Mouse (Mus musculus): ENCODE data around the gene Insr. TPM values are rescaled to one million over a fixed set of nuclear protein-coding genes. Genes with fewer than 3 reads are reported as not detected.

The Insr gene
- polyA plus RNA-seq, 1 experiment: 24.0 TPM

- Histone ChIP-seq H3K4me1 (ENCODE audit: control insufficient read depth, insufficient read depth, low read length) (peaks cover 40% of the 10 kb centered on the region), H3K4me3 (ENCODE audit: insufficient read depth, low read length) (no peak overlapping the region), H3K27ac (ENCODE audit: insufficient read depth, low read depth, low read length) (no peak overlapping the region)
- TF ChIP-seq POLR2A (IDR thresholded peaks at IDR 0.05; ENCODE audit: borderline replicate concordance, low read depth, low read length): no peak
- TF ChIP-seq CTCF (IDR thresholded peaks at IDR 0.05; ENCODE audit: low read depth, low read length): no peak
Observed at GRCm38 (mm10) chr8:3222636-3222965, 56.8 kb downstream of the Insr start.

GRCm38 (mm10) chr8:3221960-3222635 is 57.3 kb downstream of the Insr start:
- Histone ChIP-seq H3K4me3 (ENCODE audit: insufficient read depth, low read length) (peak overlapping the region; percentile 56), H3K27ac (ENCODE audit: insufficient read depth, low read depth, low read length) (peak overlapping the region; percentile 77), H3K4me1 (ENCODE audit: control insufficient read depth, insufficient read depth, low read length) (peaks cover 40% of the 10 kb centered on the region)
- no peak for TF ChIP-seq POLR2A (IDR thresholded peaks at IDR 0.05; ENCODE audit: borderline replicate concordance, low read depth, low read length)
- TF ChIP-seq CTCF (IDR thresholded peaks at IDR 0.05; ENCODE audit: low read depth, low read length): no peak

GRCm38 (mm10) chr8:3221047-3221959 is 58.1 kb downstream of the Insr start:
- H3K27ac ChIP-seq (ENCODE audit: insufficient read depth, low read depth, low read length): peak overlapping the region; percentile 77
- H3K4me3 ChIP-seq (ENCODE audit: insufficient read depth, low read length): peak overlapping the region; percentile 56
- peaks cover 45% of the 10 kb centered on the region for H3K4me1 ChIP-seq (ENCODE audit: control insufficient read depth, insufficient read depth, low read length)
- TF ChIP-seq POLR2A (IDR thresholded peaks at IDR 0.05; ENCODE audit: borderline replicate concordance, low read depth, low read length): no peak
- no peak for TF ChIP-seq CTCF (IDR thresholded peaks at IDR 0.05; ENCODE audit: low read depth, low read length)

- TF ChIP-seq POLR2A (IDR thresholded peaks at IDR 0.05; ENCODE audit: borderline replicate concordance, low read depth, low read length): no peak
- TF ChIP-seq CTCF (IDR thresholded peaks at IDR 0.05; ENCODE audit: low read depth, low read length): no peak
- H3K4me1 ChIP-seq (ENCODE audit: control insufficient read depth, insufficient read depth, low read length): peaks cover 49% of the 10 kb centered on the region
- peak overlapping the region; percentile 56 for H3K4me3 ChIP-seq (ENCODE audit: insufficient read depth, low read length)
- H3K27ac ChIP-seq (ENCODE audit: insufficient read depth, low read depth, low read length): peak overlapping the region; percentile 77; the same call in 1 of the 2 replicates
Observed at GRCm38 (mm10) chr8:3220502-3220901, 58.9 kb downstream of the Insr start.

- H3K4me1 ChIP-seq (ENCODE audit: control insufficient read depth, insufficient read depth, low read length): peaks cover 49% of the 10 kb centered on the region
- TF ChIP-seq POLR2A (IDR thresholded peaks at IDR 0.05; ENCODE audit: borderline replicate concordance, low read depth, low read length) (no peak), CTCF (IDR thresholded peaks at IDR 0.05; ENCODE audit: low read depth, low read length) (no peak)
- no peak overlapping the region; the same call in 1 of the 2 replicates for H3K27ac ChIP-seq (ENCODE audit: insufficient read depth, low read depth, low read length)
- no peak overlapping the region for H3K4me3 ChIP-seq (ENCODE audit: insufficient read depth, low read length)
Observed at GRCm38 (mm10) chr8:3219921-3220411, 59.5 kb downstream of the Insr start.

GRCm38 (mm10) chr8:3219266-3219665 is 60.2 kb downstream of the Insr start:
- H3K4me3 ChIP-seq (ENCODE audit: insufficient read depth, low read length): no peak overlapping the region
- no peak overlapping the region for H3K27ac ChIP-seq (ENCODE audit: insufficient read depth, low read depth, low read length)
- TF ChIP-seq POLR2A (IDR thresholded peaks at IDR 0.05; ENCODE audit: borderline replicate concordance, low read depth, low read length) (no peak), CTCF (IDR thresholded peaks at IDR 0.05; ENCODE audit: low read depth, low read length) (no peak)
- peaks cover 47% of the 10 kb centered on the region for H3K4me1 ChIP-seq (ENCODE audit: control insufficient read depth, insufficient read depth, low read length)

- Histone ChIP-seq H3K27ac (ENCODE audit: insufficient read depth, low read depth, low read length) (no peak overlapping the region), H3K4me1 (ENCODE audit: control insufficient read depth, insufficient read depth, low read length) (peaks cover 33% of the 10 kb centered on the region), H3K4me3 (ENCODE audit: insufficient read depth, low read length) (no peak overlapping the region)
- no peak for TF ChIP-seq POLR2A (IDR thresholded peaks at IDR 0.05; ENCODE audit: borderline replicate concordance, low read depth, low read length)
- no peak for TF ChIP-seq CTCF (IDR thresholded peaks at IDR 0.05; ENCODE audit: low read depth, low read length)
Observed at GRCm38 (mm10) chr8:3216541-3217092, 62.8 kb downstream of the Insr start.

GRCm38 (mm10) chr8:3215561-3215960 is 63.9 kb downstream of the Insr start:
- no peak overlapping the region for H3K4me3 ChIP-seq (ENCODE audit: insufficient read depth, low read length)
- peak overlapping the region; percentile 38 for H3K27ac ChIP-seq (ENCODE audit: insufficient read depth, low read depth, low read length)
- peaks cover 32% of the 10 kb centered on the region for H3K4me1 ChIP-seq (ENCODE audit: control insufficient read depth, insufficient read depth, low read length)
- TF ChIP-seq POLR2A (IDR thresholded peaks at IDR 0.05; ENCODE audit: borderline replicate concordance, low read depth, low read length): no peak
- TF ChIP-seq CTCF (IDR thresholded peaks at IDR 0.05; ENCODE audit: low read depth, low read length): no peak

GRCm38 (mm10) chr8:3214601-3215000 is 64.8 kb downstream of the Insr start:
- Histone ChIP-seq H3K27ac (ENCODE audit: insufficient read depth, low read depth, low read length) (no peak overlapping the region), H3K4me1 (ENCODE audit: control insufficient read depth, insufficient read depth, low read length) (peaks cover 23% of the 10 kb centered on the region), H3K4me3 (ENCODE audit: insufficient read depth, low read length) (no peak overlapping the region)
- TF ChIP-seq CTCF (IDR thresholded peaks at IDR 0.05; ENCODE audit: low read depth, low read length) (no peak), POLR2A (IDR thresholded peaks at IDR 0.05; ENCODE audit: borderline replicate concordance, low read depth, low read length) (no peak)
